Mouse (Mus musculus): ENCODE measurements around the gene Gm973.
"Not testable (repeated sequence)": the region's sequence is repeated elsewhere in the genome, so short reads cannot be mapped to it uniquely, and the experiment has no call there.

The Gm973 gene

DNA sequence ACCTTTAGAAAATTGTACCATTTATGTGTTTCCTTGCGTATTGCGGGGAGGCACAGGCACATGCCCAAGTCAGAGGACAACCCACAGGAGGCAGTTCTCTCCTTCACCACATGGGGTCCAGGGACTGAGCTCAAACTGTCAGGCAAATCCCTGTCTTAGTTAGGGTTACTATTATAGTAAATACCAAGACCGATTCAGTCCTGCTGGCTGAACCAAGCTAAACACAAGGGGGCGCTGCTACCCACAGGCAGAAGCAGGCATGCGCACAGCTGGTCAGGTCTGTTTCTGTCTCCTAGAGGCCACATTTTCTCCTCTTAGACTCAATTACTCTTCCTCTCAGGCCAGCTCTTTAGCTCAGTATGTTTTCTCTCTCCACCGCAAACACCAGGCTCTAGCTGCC lies 97.7 kb downstream of the Gm973 start:
- ATAC-seq (ENCODE audit: insufficient number of reproducible peaks, low FRiP score, low TSS enrichment): no peak

DNA sequence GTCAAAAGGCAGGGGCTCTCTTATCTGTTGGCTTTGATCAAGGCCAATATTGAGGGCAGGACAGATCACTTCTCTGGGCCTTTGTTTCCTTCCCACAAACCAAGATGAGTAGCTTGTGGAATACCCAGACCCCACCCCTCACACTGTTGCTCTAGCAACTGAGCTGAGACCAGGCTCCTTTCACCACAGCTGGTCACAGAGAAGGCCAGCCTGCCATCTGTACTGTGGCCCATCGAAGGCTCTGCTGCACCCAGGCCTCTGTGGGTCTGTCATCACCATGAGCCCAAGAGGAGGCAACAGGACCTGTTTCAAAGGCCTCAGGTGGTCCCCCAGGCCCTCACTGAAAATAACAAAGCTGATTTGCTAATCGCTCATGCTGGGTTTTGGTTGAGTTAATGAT lies 99.0 kb downstream of the Gm973 start:
- no peak for ATAC-seq (ENCODE audit: insufficient number of reproducible peaks, low FRiP score, low TSS enrichment)

- no peak for ATAC-seq (ENCODE audit: insufficient number of reproducible peaks, low FRiP score, low TSS enrichment)
Measured at GRCm38 (mm10) chr1:59619201-59619600, 103.1 kb downstream of the Gm973 start.

GRCm38 (mm10) chr1:59623325-59624017 lies 107.4 kb downstream of the Gm973 start:
- ATAC-seq (ENCODE audit: insufficient number of reproducible peaks, low FRiP score, low TSS enrichment): peak; percentile 86

GRCm38 (mm10) chr1:59625410-59625809 lies 109.3 kb downstream of the Gm973 start:
- peak; percentile 88 for ATAC-seq (ENCODE audit: insufficient number of reproducible peaks, low FRiP score, low TSS enrichment)

DNA sequence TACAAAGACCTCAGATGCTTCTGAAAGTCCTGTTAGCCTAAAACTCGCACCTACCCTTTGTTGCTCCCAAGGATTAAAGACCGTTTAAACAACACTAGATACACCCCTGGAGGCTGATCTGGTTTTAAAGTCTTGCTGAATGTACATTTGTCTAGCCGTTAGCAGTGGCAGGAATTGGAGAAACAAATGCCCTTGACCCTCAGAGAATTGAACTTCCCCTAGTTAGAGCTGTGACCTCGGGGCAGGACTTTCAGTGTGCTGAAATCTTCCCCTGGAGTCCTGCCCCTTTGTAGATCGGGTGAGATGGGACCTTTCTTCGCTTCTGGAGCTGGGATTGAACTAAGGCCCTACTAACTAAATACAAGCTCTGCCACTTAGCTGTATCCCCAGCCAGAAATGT lies 113.1 kb downstream of the Gm973 start:
- ATAC-seq (ENCODE audit: insufficient number of reproducible peaks, low FRiP score, low TSS enrichment): no peak

DNA sequence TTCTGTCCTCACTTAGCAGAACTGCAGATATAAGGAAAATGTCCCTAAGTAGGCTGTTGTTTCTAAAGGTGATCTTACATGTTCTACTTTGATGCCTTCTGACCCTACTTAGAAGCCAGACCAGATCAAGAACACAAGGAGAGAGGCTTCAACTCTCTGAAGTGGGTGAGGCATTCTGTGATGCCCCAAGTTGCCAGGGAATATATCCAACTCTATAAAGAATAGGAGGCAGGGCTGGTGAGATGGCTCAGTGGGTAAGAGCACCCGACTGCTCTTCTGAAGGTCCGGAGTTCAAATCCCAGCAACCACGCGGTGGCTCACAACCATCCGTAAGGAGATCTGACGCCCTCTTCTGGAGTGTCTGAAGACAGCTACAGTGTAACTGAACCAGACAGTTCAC lies 114.3 kb downstream of the Gm973 start:
- not testable (repeated sequence) for ATAC-seq (ENCODE audit: insufficient number of reproducible peaks, low FRiP score, low TSS enrichment)

DNA sequence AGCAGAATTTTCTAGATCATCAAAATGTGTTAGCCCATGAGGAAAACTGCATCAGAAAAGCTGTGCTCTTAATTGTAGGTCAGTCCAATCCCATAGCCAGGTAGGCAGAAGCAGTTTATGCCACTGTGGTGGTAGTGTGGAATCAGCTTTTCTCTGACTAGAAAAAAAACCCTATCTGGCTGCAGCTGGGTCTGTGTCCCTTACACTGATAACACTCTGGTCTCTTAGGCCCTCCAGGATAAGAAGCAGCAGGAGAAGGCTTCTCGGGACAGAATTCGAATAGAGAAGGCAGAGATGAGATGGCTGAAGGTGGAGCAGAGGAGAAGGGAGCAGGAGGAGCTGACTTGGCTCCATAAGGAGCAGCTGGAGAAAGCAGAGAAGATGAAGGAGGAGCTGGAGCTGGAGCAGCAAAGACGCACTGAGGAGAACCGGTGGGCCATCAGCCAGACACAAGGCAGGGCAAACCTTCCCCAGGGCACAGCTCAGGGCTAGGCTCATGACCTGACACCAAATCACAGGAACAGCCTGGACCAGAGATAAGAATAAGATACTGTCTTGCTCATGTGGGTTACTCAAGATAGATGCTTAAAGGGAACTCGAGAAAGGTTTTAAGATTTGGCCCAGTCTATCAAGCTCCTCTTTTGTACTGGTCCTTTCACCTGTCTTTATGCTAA lies 116.1 kb downstream of the Gm973 start:
- ATAC-seq (ENCODE audit: insufficient number of reproducible peaks, low FRiP score, low TSS enrichment): no peak

GRCm38 (mm10) chr1:59633056-59633455 lies 117.0 kb downstream of the Gm973 start:
- ATAC-seq (ENCODE audit: insufficient number of reproducible peaks, low FRiP score, low TSS enrichment): no peak

DNA sequence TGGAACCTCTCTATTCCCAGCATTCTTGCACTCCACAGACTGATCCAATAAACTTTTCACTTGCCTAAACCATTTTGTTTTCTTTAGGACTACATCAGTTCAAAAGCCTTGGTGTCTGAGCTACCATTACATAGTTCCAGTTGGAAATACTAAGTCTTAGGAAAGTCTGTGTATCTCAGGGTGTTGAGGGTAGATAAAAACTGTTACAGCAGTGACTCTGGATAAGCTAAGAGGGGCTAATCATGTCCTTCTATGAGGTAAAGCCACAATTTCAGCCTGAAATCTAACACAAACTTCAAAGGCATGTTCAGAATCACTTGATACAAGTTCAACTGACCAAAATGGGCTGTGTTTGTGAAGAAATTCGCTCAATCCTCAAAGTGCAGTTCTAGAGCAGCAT lies 120.3 kb downstream of the Gm973 start:
- no peak for ATAC-seq (ENCODE audit: insufficient number of reproducible peaks, low FRiP score, low TSS enrichment)

DNA sequence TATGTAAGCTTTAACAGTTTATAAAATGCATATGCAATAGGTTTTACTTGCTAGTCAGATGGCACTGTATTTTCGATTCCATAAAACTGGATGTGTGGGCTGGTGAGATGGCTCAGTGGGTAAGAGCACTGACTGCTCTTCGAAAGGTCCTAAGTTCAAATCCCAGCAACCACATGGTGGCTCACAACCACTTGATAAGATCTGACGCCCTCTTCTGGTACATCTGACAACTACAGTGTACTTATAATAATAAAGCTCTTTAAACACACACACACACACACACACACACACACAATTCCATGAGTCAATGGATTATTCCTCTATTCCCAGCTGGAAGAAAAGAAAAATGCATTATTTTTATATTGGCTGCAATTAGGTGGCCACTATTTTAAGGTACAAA lies 122.3 kb downstream of the Gm973 start:
- ATAC-seq (ENCODE audit: insufficient number of reproducible peaks, low FRiP score, low TSS enrichment): no peak

DNA sequence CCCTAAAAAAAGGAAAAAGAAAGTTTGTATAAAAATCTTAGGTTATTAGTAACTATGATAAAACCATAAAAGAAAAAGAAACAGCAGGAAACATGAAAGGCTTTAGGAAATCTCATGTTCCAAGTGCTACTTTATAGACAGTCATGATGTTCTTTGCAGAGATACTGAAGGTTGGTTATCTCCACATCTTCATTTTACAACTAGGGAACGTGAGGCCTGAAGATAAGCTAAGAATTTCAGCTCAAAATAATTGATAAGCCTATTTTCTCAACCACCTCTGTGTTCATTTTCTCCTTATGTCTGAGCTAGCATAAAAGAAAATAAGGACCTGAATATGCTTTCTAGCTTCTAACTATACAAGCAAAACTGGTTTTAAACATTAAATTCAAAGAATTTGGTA lies 126.4 kb downstream of the Gm973 start:
- no peak for ATAC-seq (ENCODE audit: insufficient number of reproducible peaks, low FRiP score, low TSS enrichment)

GRCm38 (mm10) chr1:59646502-59646901 lies 130.4 kb downstream of the Gm973 start:
- ATAC-seq (ENCODE audit: insufficient number of reproducible peaks, low FRiP score, low TSS enrichment): not testable (repeated sequence)

GRCm38 (mm10) chr1:59651201-59651819 lies 135.2 kb downstream of the Gm973 start:
- ATAC-seq (ENCODE audit: insufficient number of reproducible peaks, low FRiP score, low TSS enrichment): no peak

DNA sequence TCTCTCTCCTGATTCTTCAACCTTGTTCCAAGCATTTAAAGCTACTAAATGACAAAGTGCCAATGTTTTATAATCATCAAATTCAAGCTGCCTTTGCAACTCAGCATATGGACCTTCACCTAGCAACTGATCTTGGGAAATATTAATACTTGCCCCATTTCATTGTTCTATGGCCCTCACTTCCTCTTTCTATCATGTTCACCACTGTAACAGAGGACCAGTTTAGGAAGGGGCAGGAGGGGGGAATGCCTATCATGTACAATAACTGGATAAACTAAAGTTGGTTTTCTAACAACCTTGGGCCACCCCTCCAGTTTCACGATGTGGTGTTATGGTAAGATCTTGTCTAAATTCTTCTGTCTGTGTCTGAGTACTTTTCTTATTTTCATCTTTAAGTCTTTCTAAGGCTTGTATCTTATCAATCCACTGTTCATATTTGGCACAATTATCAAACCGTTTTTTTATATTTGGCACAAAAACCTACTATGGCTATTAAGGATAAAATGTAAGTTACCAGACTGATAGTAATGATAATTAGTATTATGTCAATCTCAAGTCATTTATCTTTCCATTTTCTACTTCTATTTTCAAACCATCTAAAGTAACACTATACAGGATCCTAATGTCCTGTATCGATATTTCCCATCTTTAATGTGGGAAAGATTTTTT lies 137.3 kb downstream of the Gm973 start:
- no peak for ATAC-seq (ENCODE audit: insufficient number of reproducible peaks, low FRiP score, low TSS enrichment)

- ATAC-seq (ENCODE audit: insufficient number of reproducible peaks, low FRiP score, low TSS enrichment): no peak
Measured at GRCm38 (mm10) chr1:59656244-59657171, 140.4 kb downstream of the Gm973 start.

- ATAC-seq (ENCODE audit: insufficient number of reproducible peaks, low FRiP score, low TSS enrichment): no peak
Measured at GRCm38 (mm10) chr1:59663456-59664135, 147.5 kb downstream of the Gm973 start.

DNA sequence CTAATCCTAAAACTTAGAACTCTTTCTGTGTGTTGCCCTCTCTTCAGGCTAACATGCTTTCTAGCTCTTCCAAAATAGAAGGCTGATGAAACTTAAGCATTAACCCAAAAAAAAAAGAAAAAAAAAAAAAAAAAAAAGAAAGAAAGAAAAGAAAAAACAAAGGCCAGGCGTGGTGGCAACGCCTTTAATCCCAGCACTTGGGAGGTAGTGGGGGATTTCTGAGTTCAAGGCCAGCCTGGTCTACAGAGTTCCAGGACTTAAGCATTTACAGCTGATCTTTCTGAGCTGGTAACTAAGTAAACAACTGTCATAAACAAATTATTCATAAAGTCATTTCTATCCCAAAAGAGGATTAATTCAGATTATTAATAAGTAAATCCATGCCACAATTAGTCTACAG lies 152.8 kb downstream of the Gm973 start:
- ATAC-seq (ENCODE audit: insufficient number of reproducible peaks, low FRiP score, low TSS enrichment): no peak

DNA sequence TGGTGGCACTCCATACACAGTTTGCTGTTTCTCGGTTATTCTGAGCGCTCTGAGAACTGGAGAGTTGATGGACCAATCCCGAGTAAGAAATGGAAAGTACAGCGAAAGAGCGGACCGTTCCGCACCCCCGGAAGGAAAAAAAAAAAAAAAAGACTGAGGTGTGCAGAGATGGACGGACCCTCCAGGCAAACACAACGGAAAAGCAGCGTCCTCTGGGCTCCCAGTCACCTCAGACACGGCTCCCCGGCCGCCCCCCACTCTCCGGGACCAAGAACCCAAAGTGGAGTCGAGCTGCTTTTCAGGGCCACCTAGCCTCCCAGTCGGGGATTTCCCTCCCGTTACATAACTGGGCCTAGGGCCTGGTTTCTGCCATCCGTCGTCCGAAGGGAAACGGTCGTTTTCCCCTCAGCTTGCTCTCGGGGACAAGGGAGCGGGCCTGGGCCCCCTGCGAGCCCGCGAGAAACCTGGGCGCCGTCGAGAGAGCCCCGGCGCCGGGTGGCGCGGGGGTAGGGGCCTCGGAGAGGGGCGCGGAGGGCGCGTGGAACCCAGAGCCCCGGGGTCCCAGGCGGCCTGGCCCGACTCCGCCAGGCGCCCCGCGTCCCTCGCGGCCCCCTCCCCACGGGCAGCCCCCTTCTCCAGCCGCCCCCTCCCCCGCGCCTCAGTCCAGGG lies 154.0 kb downstream of the Gm973 start:
- peak; percentile 36; the same call in 1 of the 2 replicates for ATAC-seq (ENCODE audit: insufficient number of reproducible peaks, low FRiP score, low TSS enrichment)
